12 mouse cellular contexts compared by ENCODE assay signal in the genomic region with DNA sequence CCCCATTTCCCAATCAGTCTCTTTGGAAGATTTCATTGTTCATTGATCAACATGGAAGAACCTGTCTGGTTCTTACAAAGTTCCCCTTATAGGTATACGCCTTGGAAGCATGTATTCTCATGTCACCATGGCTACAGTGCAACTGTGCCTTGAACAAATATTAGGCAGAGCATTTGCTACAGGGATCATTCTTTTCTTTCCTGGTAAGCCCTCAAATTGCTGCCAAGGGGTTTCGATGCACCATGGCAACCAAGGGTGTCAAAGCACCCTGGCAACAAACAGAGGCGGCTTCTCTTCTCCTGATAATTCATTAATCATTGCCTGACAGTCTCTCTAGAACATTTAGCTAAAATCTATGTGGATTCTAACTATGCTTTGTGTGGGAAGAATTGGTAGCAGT. TPM values are rescaled to one million over a fixed set of nuclear protein-coding genes. Genes with fewer than 3 reads are reported as not detected.
DNase-seq lines count a peak whose midpoint lies in the region; ATAC-seq and TF ChIP-seq lines count a peak whose summit lies in the region.
"Had no signal": no experiment of that assay in that cellular context is flagged by ENCODE, and none has a peak within 500 bp of the region (broad histone marks: within the 10 kb centered on the region; RNA-seq: fewer than 3 reads in every experiment).

No protein-coding gene starts in this region.

- no peak for TF ChIP-seq CTCF in liver, adult 2 months (IDR thresholded peaks at IDR 0.05; ENCODE audit: low read depth, low read length)
- no peak for TF ChIP-seq CTCF in heart, adult 2 months (IDR thresholded peaks at IDR 0.05)
- no peak for TF ChIP-seq CTCF in kidney, adult 2 months (conservative IDR thresholded peaks at IDR 0.05; ENCODE audit: insufficient read depth, insufficient read length, low read depth, low read length)

- no peaks in the 10 kb centered on the region for H3K79me2 ChIP-seq in liver, adult 2 months (ENCODE audit: control insufficient read depth, insufficient read depth, low read length)
- no peaks in the 10 kb centered on the region for H3K79me2 ChIP-seq in heart, adult 2 months (replicated peaks; ENCODE audit: control insufficient read depth, insufficient read depth, low read length)

- peak; percentile 16 for DNase-seq in liver, adult 2 months (ENCODE audit: extremely low read depth, low read depth, low spot score)
- no peak for DNase-seq in liver, embryonic 11.5 days (ENCODE audit: low spot score)
- peak; percentile 88 for DNase-seq in midbrain, embryonic 10.5 days (ENCODE audit: low spot score)
- DNase-seq in heart, adult 2 months: no peak
- DNase-seq in kidney, adult 2 months: no peak
- DNase-seq in kidney, postnatal 4 days: no peak
- DNase-seq: heart, postnatal 10 days had no signal

- H3K4me2 ChIP-seq in liver, embryonic 11.5 days: no peak overlapping the region
- no peak overlapping the region for H3K4me2 ChIP-seq in hindbrain, embryonic 12.5 days (replicated peaks)
- H3K4me2 ChIP-seq in stomach, embryonic 15.5 days: no peak overlapping the region
- H3K4me2 ChIP-seq: embryonic facial prominence, embryonic 15.5 days had no signal

- no peak overlapping the region for H3K27ac ChIP-seq in liver, adult 2 months (replicated peaks; ENCODE audit: insufficient read depth, low read depth, low read length)
- H3K27ac ChIP-seq in liver, embryonic 11.5 days (ENCODE audit: low read depth, low read length): no peak overlapping the region
- 0 out of 2 replicates have a peak overlapping the region, but pooled peaks have one; percentile 12 for H3K27ac ChIP-seq in hindbrain, embryonic 12.5 days
- H3K27ac ChIP-seq in midbrain, embryonic 10.5 days (replicated peaks): peak overlapping the region; percentile 60
- H3K27ac ChIP-seq in stomach, embryonic 15.5 days: no peak overlapping the region
- H3K27ac ChIP-seq in heart, adult 2 months: no peak overlapping the region
- no peak overlapping the region for H3K27ac ChIP-seq in kidney, adult 2 months (ENCODE audit: insufficient read depth, low read depth, low read length)
- H3K27ac ChIP-seq: embryonic facial prominence, embryonic 15.5 days had no signal

- ATAC-seq in liver, embryonic 11.5 days (replicated peaks; ENCODE audit: low FRiP score): no peak
- peak; percentile 90 for ATAC-seq in hindbrain, embryonic 12.5 days (ENCODE audit: low FRiP score)
- peak; percentile 56; the same call in 1 of the 2 replicates for ATAC-seq in stomach, embryonic 15.5 days (ENCODE audit: insufficient read depth, low FRiP score, low read depth)

- H3K27me3 ChIP-seq in liver, adult 2 months (ENCODE audit: control insufficient read depth, insufficient read depth, low read length): no peaks in the 10 kb centered on the region
- no peaks in the 10 kb centered on the region for H3K27me3 ChIP-seq in liver, embryonic 11.5 days (replicated peaks; ENCODE audit: control insufficient read depth, insufficient read depth, low read length)
- H3K27me3 ChIP-seq in hindbrain, embryonic 12.5 days: 0 out of 2 replicates have a peak, but pooled peaks cover 9% of the 10 kb centered on the region
- peaks cover 84% of the 10 kb centered on the region for H3K27me3 ChIP-seq in midbrain, embryonic 10.5 days (ENCODE audit: low read depth, poor library complexity, severe bottlenecking)
- no peaks in the 10 kb centered on the region for H3K27me3 ChIP-seq in stomach, embryonic 15.5 days (replicated peaks)
- H3K27me3 ChIP-seq in heart, adult 2 months (ENCODE audit: control insufficient read depth, insufficient read depth, low read length): no peaks in the 10 kb centered on the region
- no peaks in the 10 kb centered on the region for H3K27me3 ChIP-seq in kidney, adult 2 months (replicated peaks; ENCODE audit: control insufficient read depth, insufficient read depth, low read length)
- H3K27me3 ChIP-seq: CH12.LX; embryonic facial prominence, embryonic 15.5 days had no signal

- H3K4me3 ChIP-seq in liver, adult 2 months (ENCODE audit: insufficient read depth, low read depth, low read length): no peak overlapping the region
- no peak overlapping the region for H3K4me3 ChIP-seq in liver, embryonic 11.5 days (ENCODE audit: low read depth, low read length)
- no peak overlapping the region for H3K4me3 ChIP-seq in hindbrain, embryonic 12.5 days
- no peak overlapping the region for H3K4me3 ChIP-seq in midbrain, embryonic 10.5 days
- H3K4me3 ChIP-seq in stomach, embryonic 15.5 days (replicated peaks): no peak overlapping the region
- H3K4me3 ChIP-seq in heart, adult 2 months: no peak overlapping the region
- no peak overlapping the region for H3K4me3 ChIP-seq in kidney, adult 2 months (ENCODE audit: insufficient read depth, low read depth, low read length)
- H3K4me3 ChIP-seq: embryonic facial prominence, embryonic 15.5 days; myocyte had no signal

- H3K9me3 ChIP-seq in liver, embryonic 11.5 days (ENCODE audit: control insufficient read depth, low read length): no peaks in the 10 kb centered on the region
- no peaks in the 10 kb centered on the region for H3K9me3 ChIP-seq in hindbrain, embryonic 12.5 days (replicated peaks)
- no peaks in the 10 kb centered on the region for H3K9me3 ChIP-seq in midbrain, embryonic 10.5 days (replicated peaks)
- H3K9me3 ChIP-seq in stomach, embryonic 15.5 days: no peaks in the 10 kb centered on the region
- H3K9me3 ChIP-seq: embryonic facial prominence, embryonic 15.5 days had no signal

- H3K9ac ChIP-seq in liver, adult 2 months (ENCODE audit: low read depth, low read length): no peak overlapping the region
- H3K9ac ChIP-seq in liver, embryonic 11.5 days (ENCODE audit: low read depth, low read length): no peak overlapping the region
- no peak overlapping the region for H3K9ac ChIP-seq in hindbrain, embryonic 12.5 days
- no peak overlapping the region for H3K9ac ChIP-seq in stomach, embryonic 15.5 days
- H3K9ac ChIP-seq in heart, adult 2 months (ENCODE audit: low read depth, low read length): no peak overlapping the region
- H3K9ac ChIP-seq: embryonic facial prominence, embryonic 15.5 days had no signal

- no peak for TF ChIP-seq EP300 in heart, adult 2 months (IDR thresholded peaks at IDR 0.05; ENCODE audit: insufficient read depth, low read depth, low read length)

- no peak for TF ChIP-seq POLR2A in liver, adult 2 months (IDR thresholded peaks at IDR 0.05; ENCODE audit: extremely low read depth, insufficient read depth, low read length)
- TF ChIP-seq POLR2A in heart, adult 2 months (IDR thresholded peaks at IDR 0.05; ENCODE audit: insufficient read depth, low read depth, low read length): no peak
- no peak for TF ChIP-seq POLR2A in kidney, adult 2 months (IDR thresholded peaks at IDR 0.05; ENCODE audit: low read depth, low read length)

- H3K4me1 ChIP-seq in liver, adult 2 months (ENCODE audit: control insufficient read depth, insufficient read depth, low read length): no peaks in the 10 kb centered on the region; the same call in 1 of the 2 replicates
- H3K4me1 ChIP-seq in liver, embryonic 11.5 days (replicated peaks; ENCODE audit: control insufficient read depth, insufficient read depth, low read length): no peaks in the 10 kb centered on the region
- no peaks in the 10 kb centered on the region; the same call in 1 of the 2 replicates for H3K4me1 ChIP-seq in hindbrain, embryonic 12.5 days
- H3K4me1 ChIP-seq in midbrain, embryonic 10.5 days: peaks cover 24% of the 10 kb centered on the region
- H3K4me1 ChIP-seq in stomach, embryonic 15.5 days: no peaks in the 10 kb centered on the region
- H3K4me1 ChIP-seq in heart, adult 2 months (ENCODE audit: control insufficient read depth, insufficient read depth, low read length): no peaks in the 10 kb centered on the region
- H3K4me1 ChIP-seq in kidney, adult 2 months (ENCODE audit: control insufficient read depth, insufficient read depth, low read length): no peaks in the 10 kb centered on the region
- H3K4me1 ChIP-seq: embryonic facial prominence, embryonic 15.5 days had no signal

- no peaks in the 10 kb centered on the region for H3K36me3 ChIP-seq in liver, adult 2 months (ENCODE audit: control insufficient read depth, insufficient read depth, low read length)
- no peaks in the 10 kb centered on the region for H3K36me3 ChIP-seq in liver, embryonic 11.5 days (ENCODE audit: control insufficient read depth, insufficient read depth, low read length)
- no peaks in the 10 kb centered on the region for H3K36me3 ChIP-seq in hindbrain, embryonic 12.5 days
- H3K36me3 ChIP-seq in midbrain, embryonic 10.5 days: no peaks in the 10 kb centered on the region
- H3K36me3 ChIP-seq in stomach, embryonic 15.5 days: no peaks in the 10 kb centered on the region
- H3K36me3 ChIP-seq in heart, adult 2 months (ENCODE audit: control insufficient read depth, insufficient read depth, low read length): no peaks in the 10 kb centered on the region
- no peaks in the 10 kb centered on the region for H3K36me3 ChIP-seq in kidney, adult 2 months (ENCODE audit: control insufficient read depth, insufficient read depth, low read length)
- H3K36me3 ChIP-seq: embryonic facial prominence, embryonic 15.5 days had no signal

- intact Hi-C loops in heart, adult 2 months (cut with DNase I): no loop called here

- 18% methylated on average over 3 of the region's 3 CpGs for WGBS in liver, adult 2 months
- WGBS in liver, embryonic 11.5 days: 47% methylated on average over 3 of the region's 3 CpGs
- 19% methylated on average over 3 of the region's 3 CpGs for WGBS in hindbrain, embryonic 12.5 days
- WGBS in midbrain, embryonic 10.5 days: 15% methylated on average over 3 of the region's 3 CpGs
- 28% methylated on average over 3 of the region's 3 CpGs for WGBS in stomach, embryonic 15.5 days
- 57% methylated on average over 3 of the region's 3 CpGs for WGBS in heart, adult 2 months
- 46% methylated on average over 3 of the region's 3 CpGs for WGBS in kidney, adult 2 months

RNA-seq across cellular contexts. Expression of gene Smpdl3a, which starts 28.3 kb away (rescaled TPM):
- total RNA-seq in liver, adult 2 months (2014; rRNA removed): 56.2 and 69.3 TPM in 2 replicates
- 45.8 and 50.7 TPM in 2 replicates for polyA plus RNA-seq in liver, adult 2 months (2012; rRNA removed)
- 9.0 and 13.4 TPM in 2 replicates for polyA plus RNA-seq in liver, embryonic 11.5 days (2014; fragmentation: Nextera tagmentation; extraction: Ambion mirVana)
- polyA plus RNA-seq in hindbrain, embryonic 12.5 days (2016; fragmentation: Nextera tagmentation; extraction: Ambion mirVana): 13.3 and 17.1 TPM in 2 replicates
- 7.2 and 10.1 TPM in 2 replicates for polyA plus RNA-seq in midbrain, embryonic 10.5 days (2016; fragmentation: Nextera tagmentation; extraction: Ambion mirVana)
- 37.0 and 42.2 TPM in 2 replicates for polyA plus RNA-seq in stomach, embryonic 15.5 days (2015; fragmentation: Nextera tagmentation; extraction: Ambion mirVana)
- total RNA-seq in heart, adult 2 months (2021): 10 to 100 TPM; 56.5 to 67.1 TPM
- 76.9 and 104 TPM in 2 replicates for polyA plus RNA-seq in heart, adult 2 months (2012; rRNA removed)
- polyA plus RNA-seq in kidney, adult 2 months (2012; rRNA removed): 395 and 466 TPM in 2 replicates
- total RNA-seq: CH12.LX had no signal

RNA-seq across cellular contexts. Expression of gene Fabp7, which starts 37.8 kb away (rescaled TPM):
- 5.9 and 10.0 TPM in 2 replicates for total RNA-seq in liver, adult 2 months (2014; rRNA removed)
- 0.59 and 0.61 TPM in 2 replicates for polyA plus RNA-seq in liver, adult 2 months (2012; rRNA removed)
- polyA plus RNA-seq in liver, embryonic 11.5 days (2014; fragmentation: Nextera tagmentation; extraction: Ambion mirVana): 1.9 and 2.8 TPM in 2 replicates
- 1,425 and 1,599 TPM in 2 replicates for polyA plus RNA-seq in hindbrain, embryonic 12.5 days (2016; fragmentation: Nextera tagmentation; extraction: Ambion mirVana)
- polyA plus RNA-seq in midbrain, embryonic 10.5 days (2016; fragmentation: Nextera tagmentation; extraction: Ambion mirVana): 467 and 736 TPM in 2 replicates
- 60.9 and 66.4 TPM in 2 replicates for polyA plus RNA-seq in stomach, embryonic 15.5 days (2015; fragmentation: Nextera tagmentation; extraction: Ambion mirVana)
- under 1 TPM; 0.59 to 0.73 TPM for total RNA-seq in heart, adult 2 months (2021)
- polyA plus RNA-seq in heart, adult 2 months (2012; rRNA removed): 0.74 and 1.4 TPM in 2 replicates
- polyA plus RNA-seq in kidney, adult 2 months (2012; rRNA removed): 3.9 and 6.5 TPM in 2 replicates
- total RNA-seq: CH12.LX had no signal

Comparison
In these comparisons a context has a peak if more than half of its experiments do, and no peak if none do; other contexts are left out.
1. DNase-seq: peak in liver, adult 2 months (single experiment) and midbrain, embryonic 10.5 days (single experiment); none in liver, embryonic 11.5 days (single experiment), heart, adult 2 months (0 of 2), kidney, adult 2 months (single experiment) and kidney, postnatal 4 days (0 of 2).
2. H3K27ac ChIP-seq: peak in hindbrain, embryonic 12.5 days (single experiment) and midbrain, embryonic 10.5 days (single experiment); none in liver, adult 2 months (single experiment), liver, embryonic 11.5 days (single experiment), stomach, embryonic 15.5 days (single experiment), heart, adult 2 months (single experiment) and kidney, adult 2 months (single experiment).